Mouse (Mus musculus) neural tube, embryonic 13.5 days (tissue): ENCODE measurements around the gene Otulin. TPM values are rescaled to one million over a fixed set of nuclear protein-coding genes. Genes with fewer than 3 reads are reported as not detected.

ENCODE experiments used
- ATAC-seq: fragments of 200-750 bp; cut with Nextera tagmentation; 2 replicates; pipeline ENCODE4 v1.8.0; 2017; ENCODE audit warnings: low read depth, mild to moderate bottlenecking, moderate TSS enrichment, moderate library complexity
- H3K27ac ChIP-seq: fragments of 300-500 bp; sonication (generic); replicated peaks from 2 replicates; pipeline ENCODE4 v1.5.1; 2015; ENCODE audit warnings: moderate library complexity, mild to moderate bottlenecking, inconsistent platforms
- H3K27me3 ChIP-seq: fragments of 300-500 bp; sonication (generic); 2 replicates; pipeline ENCODE4 v1.6.1; 2015; ENCODE audit warnings: mild to moderate bottlenecking, inconsistent platforms
- H3K36me3 ChIP-seq: fragments of 300-500 bp; sonication (generic); 2 replicates; pipeline ENCODE4 v1.6.1; 2015; ENCODE audit warnings: mild to moderate bottlenecking, inconsistent platforms
- H3K4me1 ChIP-seq: fragments of 300-500 bp; sonication (generic); replicated peaks from 2 replicates; pipeline ENCODE4 v1.6.1; 2015; ENCODE audit warnings: inconsistent platforms
- H3K4me2 ChIP-seq: fragments of 300-500 bp; sonication (generic); 2 replicates; pipeline ENCODE4 v1.6.1; 2015; ENCODE audit warnings: inconsistent platforms, mild to moderate bottlenecking, moderate library complexity
- H3K4me3 ChIP-seq: fragments of 300-500 bp; sonication (generic); 2 replicates; pipeline ENCODE4 v1.5.1; 2015; ENCODE audit warnings: mild to moderate bottlenecking, inconsistent platforms
- H3K9ac ChIP-seq: fragments of 300-500 bp; sonication (generic); 2 replicates; pipeline ENCODE4 v1.6.1; 2015; ENCODE audit warnings: moderate library complexity, mild to moderate bottlenecking, inconsistent platforms
- H3K9me3 ChIP-seq: fragments of 300-500 bp; sonication (generic); 2 replicates; pipeline ENCODE4 v1.6.1; 2016; ENCODE audit warnings: inconsistent platforms
- WGBS: fragments of 180-500 bp; shearing (Covaris S2); methylation state at CpG from one replicate; pipeline ENCODE4 v1.1.7; 2015; 5-methylcytosine and 5-hydroxymethylcytosine counted together
- polyA plus RNA-seq: library from polyadenylated mRNA; unstranded; fragments of >200 nt; fragmentation: Nextera tagmentation; extraction: Ambion mirVana; gene quantifications from 2 replicates; pipeline ENCODE4 v1.2.1, GENCODE M21; 2015

The Otulin gene
- polyA plus RNA-seq, 1 experiment from 2014 or later: 31.7 TPM

DNA sequence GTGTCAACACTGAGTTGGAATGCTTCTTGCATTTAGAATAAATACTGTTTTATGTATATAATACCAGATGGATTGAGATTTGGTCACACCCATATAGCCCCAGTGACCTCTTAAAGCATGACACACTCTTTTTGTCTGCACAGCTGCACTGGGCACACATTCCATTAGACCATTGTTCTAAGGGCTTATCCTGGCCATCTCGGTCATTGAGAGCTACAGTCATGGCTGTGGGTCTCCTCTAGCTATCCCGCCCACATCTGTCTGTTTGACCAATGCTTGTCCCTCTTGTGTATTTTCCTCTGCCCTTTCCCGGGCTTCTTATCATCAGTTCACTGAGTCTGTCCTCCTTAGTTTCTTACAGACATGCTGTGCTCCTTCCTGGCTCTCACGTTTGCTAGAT is 100.5 kb downstream of the Otulin start:
- Histone ChIP-seq H3K27ac (no peak overlapping the region), H3K4me3 (no peak overlapping the region), H3K36me3 (no peaks in the 10 kb centered on the region), H3K9ac (no peak overlapping the region), H3K4me1 (peaks cover 8% of the 10 kb centered on the region), H3K27me3 (no peaks in the 10 kb centered on the region), H3K9me3 (no peaks in the 10 kb centered on the region), H3K4me2 (no peak overlapping the region)
- ATAC-seq: no peak
- 55% methylated on average over 4 of the region's 4 CpGs for WGBS

GRCm38 (mm10) chr15:27528896-27529295 is 101.6 kb downstream of the Otulin start:
- Histone ChIP-seq H3K27me3 (no peaks in the 10 kb centered on the region), H3K4me1 (peaks cover 20% of the 10 kb centered on the region), H3K4me3 (no peak overlapping the region), H3K4me2 (no peak overlapping the region), H3K9ac (no peak overlapping the region), H3K36me3 (no peaks in the 10 kb centered on the region), H3K9me3 (no peaks in the 10 kb centered on the region), H3K27ac (no peak overlapping the region)
- ATAC-seq: no peak
- WGBS: 85% methylated on average over 4 of the region's 4 CpGs

GRCm38 (mm10) chr15:27525233-27526005 is 105.1 kb downstream of the Otulin start:
- Histone ChIP-seq H3K27ac (peak overlapping the region; percentile 73), H3K36me3 (no peaks in the 10 kb centered on the region), H3K4me3 (no peak overlapping the region), H3K9me3 (no peaks in the 10 kb centered on the region), H3K9ac (no peak overlapping the region), H3K27me3 (no peaks in the 10 kb centered on the region), H3K4me1 (peaks cover 21% of the 10 kb centered on the region), H3K4me2 (no peak overlapping the region)
- no peak for ATAC-seq
- WGBS: 81% methylated on average over 12 of the region's 12 CpGs

DNA sequence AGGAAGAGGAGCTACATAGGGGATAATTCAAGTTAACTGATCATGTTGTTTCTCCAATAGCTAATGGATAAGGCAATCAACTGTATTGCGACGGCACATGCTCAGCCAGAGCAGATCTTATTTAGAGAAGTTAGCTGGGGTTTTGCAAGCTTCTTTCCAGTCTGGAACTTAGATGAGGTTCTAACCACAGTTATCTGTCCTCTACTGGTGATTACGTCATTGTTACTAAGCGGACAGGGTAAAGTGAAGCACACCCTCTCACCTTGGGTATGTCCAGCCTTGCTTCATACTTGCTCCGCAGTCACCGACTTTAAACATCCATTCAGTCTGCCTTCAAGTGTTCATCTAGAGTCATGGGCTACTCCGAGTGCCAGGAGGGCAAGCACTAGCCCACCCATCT is 110.6 kb downstream of the Otulin start:
- 91% methylated on average over 7 of the region's 7 CpGs for WGBS
- Histone ChIP-seq H3K9ac (no peak overlapping the region), H3K9me3 (no peaks in the 10 kb centered on the region; the same call in 1 of the 2 replicates), H3K27ac (no peak overlapping the region), H3K4me1 (peaks cover 30% of the 10 kb centered on the region), H3K36me3 (no peaks in the 10 kb centered on the region), H3K4me2 (no peak overlapping the region), H3K27me3 (no peaks in the 10 kb centered on the region), H3K4me3 (no peak overlapping the region)
- no peak for ATAC-seq

DNA sequence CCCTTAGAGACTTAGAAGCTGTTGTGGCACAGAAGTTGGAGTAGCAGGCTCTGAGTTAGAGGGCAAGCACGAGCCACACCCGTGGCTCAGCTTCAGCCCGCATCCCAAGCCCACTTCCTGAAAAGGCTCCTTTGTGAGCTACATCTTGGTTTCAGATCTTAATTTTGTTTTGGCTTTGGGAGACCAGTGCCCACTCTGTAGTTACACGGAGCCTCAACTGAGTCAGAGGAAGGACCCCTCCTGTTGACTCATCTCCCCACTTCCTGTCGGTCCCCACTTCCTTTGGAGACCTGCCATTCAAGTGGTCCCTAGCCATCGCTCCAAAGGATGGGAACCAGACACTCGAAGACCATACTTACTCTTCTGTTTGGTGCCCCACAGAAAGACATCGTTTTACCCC is 112.5 kb downstream of the Otulin start:
- Histone ChIP-seq H3K9me3 (no peaks in the 10 kb centered on the region; the same call in 1 of the 2 replicates), H3K4me2 (no peak overlapping the region), H3K36me3 (no peaks in the 10 kb centered on the region), H3K27ac (0 out of 2 replicates have a peak overlapping the region, but pooled peaks have one; percentile 5), H3K27me3 (no peaks in the 10 kb centered on the region), H3K9ac (no peak overlapping the region), H3K4me1 (peaks cover 25% of the 10 kb centered on the region), H3K4me3 (no peak overlapping the region)
- no peak for ATAC-seq
- 83% methylated on average over 8 of the region's 8 CpGs for WGBS

GRCm38 (mm10) chr15:27516927-27517326 is 113.6 kb downstream of the Otulin start:
- Histone ChIP-seq H3K4me3 (no peak overlapping the region), H3K9ac (no peak overlapping the region), H3K27me3 (no peaks in the 10 kb centered on the region), H3K4me2 (no peak overlapping the region), H3K36me3 (no peaks in the 10 kb centered on the region), H3K4me1 (peaks cover 31% of the 10 kb centered on the region), H3K27ac (0 out of 2 replicates have a peak overlapping the region, but pooled peaks have one; percentile 9), H3K9me3 (no peaks in the 10 kb centered on the region; the same call in 1 of the 2 replicates)
- WGBS: 3% methylated on average over 1 of the region's 1 CpGs
- ATAC-seq: no peak

DNA sequence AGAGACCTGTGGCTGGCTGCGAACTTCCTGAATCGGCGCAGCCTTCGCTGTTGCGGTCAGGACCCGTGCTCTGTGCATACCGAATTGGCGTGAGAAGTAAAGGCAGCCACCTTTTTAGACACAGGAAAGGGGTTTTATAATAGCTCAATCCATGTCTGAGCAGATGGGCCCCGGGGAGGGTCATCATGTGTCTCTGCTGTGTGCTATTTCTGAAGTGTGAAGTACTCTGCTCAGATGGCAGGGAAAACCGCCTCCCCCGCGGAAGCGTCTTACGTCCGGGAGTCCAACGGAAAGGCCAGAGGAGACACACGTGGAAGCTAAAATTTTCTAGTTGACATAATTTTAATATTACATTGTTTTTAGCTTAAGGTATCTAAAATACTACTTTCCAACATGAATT is 121.5 kb downstream of the Otulin start:
- Histone ChIP-seq H3K36me3 (no peaks in the 10 kb centered on the region), H3K4me3 (no peak overlapping the region), H3K27ac (no peak overlapping the region), H3K4me1 (peaks cover 18% of the 10 kb centered on the region), H3K4me2 (no peak overlapping the region), H3K9me3 (no peaks in the 10 kb centered on the region), H3K27me3 (no peaks in the 10 kb centered on the region), H3K9ac (no peak overlapping the region)
- no peak for ATAC-seq
- WGBS: 93% methylated on average over 17 of the region's 17 CpGs

DNA sequence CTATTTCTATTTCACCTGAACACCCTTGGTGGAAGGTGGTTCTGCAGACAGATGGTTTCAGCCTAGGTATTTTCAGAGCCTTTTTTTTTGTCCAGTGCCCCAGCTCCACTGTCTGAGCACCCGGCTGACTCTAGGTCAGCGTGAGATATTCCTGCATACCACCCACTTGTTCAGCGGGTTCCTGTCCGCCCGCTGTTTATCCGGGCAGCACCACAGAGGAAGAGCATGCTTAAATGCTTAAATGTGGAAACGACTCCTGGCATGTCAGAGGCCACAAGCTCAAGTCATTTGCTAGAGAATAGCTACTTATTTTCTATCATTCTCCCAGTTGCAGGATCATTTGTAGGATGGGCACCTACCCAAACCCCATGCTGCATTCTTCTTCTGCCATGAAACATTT is 122.3 kb downstream of the Otulin start:
- H3K4me3 ChIP-seq: no peak overlapping the region
- ATAC-seq: no peak
- no peak overlapping the region for H3K9ac ChIP-seq
- 91% methylated on average over 7 of the region's 7 CpGs for WGBS
- peaks cover 21% of the 10 kb centered on the region for H3K4me1 ChIP-seq
- H3K27me3 ChIP-seq: no peaks in the 10 kb centered on the region
- no peaks in the 10 kb centered on the region for H3K9me3 ChIP-seq
- H3K36me3 ChIP-seq: no peaks in the 10 kb centered on the region
- H3K4me2 ChIP-seq: no peak overlapping the region
- H3K27ac ChIP-seq: no peak overlapping the region

DNA sequence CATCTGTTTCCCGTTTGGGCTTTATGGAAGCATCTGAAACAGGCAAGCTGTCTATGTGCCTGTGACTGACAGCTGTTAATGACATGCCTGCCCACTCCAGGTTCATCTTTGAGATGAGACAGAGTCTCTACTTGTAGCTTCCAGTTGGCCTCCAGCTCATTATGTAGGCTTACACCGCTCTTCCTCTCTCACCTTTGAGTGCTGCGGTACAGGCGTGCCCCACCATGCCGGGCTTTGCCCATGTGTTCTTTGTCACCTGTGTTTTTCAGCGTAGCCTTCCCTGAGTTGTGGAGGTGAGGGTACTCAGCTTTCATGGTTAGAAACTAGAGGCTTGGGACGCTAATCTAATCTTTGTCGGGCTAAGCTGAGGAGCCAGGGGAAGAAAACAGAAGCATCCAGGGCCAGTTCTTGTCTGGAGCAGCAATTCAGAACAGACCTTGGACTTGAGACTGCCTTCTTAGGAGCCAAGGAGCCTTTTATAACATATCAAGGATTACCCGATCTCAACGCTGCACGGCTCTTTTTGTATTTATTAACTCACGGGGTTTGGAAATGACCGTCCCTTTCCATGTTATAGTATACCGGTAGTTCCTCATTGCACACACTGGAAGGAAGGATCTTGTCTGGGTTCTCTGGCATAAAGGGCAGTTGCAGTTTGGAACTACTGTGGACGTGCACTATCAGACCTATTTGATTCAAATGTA is 123.4 kb downstream of the Otulin start:
- Histone ChIP-seq H3K9ac (no peak overlapping the region), H3K9me3 (no peaks in the 10 kb centered on the region), H3K27me3 (no peaks in the 10 kb centered on the region), H3K36me3 (no peaks in the 10 kb centered on the region), H3K4me3 (no peak overlapping the region), H3K4me2 (no peak overlapping the region), H3K4me1 (peaks cover 20% of the 10 kb centered on the region), H3K27ac (no peak overlapping the region)
- WGBS: 95% methylated on average over 15 of the region's 15 CpGs
- ATAC-seq: no peak

DNA sequence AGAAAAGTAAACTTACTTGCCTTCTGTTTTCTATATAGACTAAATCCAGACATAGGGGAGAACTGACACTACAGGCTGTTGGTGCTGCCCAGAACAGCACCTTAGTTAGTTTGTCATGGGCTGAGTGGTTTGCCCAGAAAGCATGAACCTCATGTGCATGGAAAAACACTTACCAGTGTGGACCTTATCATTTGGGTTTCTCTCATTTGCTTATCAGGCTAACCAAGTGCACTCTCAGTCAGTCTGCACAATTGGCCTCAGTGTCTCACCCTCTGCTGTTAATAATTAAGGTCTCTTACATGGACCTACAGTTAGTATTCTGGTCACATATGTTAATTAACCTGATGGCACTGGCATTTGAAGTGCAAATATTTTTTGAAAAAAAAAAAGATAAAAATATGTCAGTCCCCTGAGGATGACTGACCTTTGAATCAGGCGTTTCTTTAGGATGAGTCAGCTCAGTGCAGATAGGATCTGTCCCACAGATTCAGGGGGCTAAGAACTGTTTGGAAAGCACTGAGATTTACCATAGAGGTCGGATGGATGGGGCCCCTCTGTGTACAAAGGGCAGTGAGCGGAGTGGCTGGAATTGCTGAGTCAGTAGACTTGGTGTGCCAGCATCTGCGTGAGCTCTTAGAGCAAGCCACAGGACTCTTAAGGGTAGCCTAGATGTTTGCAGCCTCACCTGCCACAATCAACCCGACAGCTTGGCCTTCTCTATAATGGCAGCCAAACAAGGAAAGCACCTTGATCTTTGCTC is 124.2 kb downstream of the Otulin start:
- H3K27ac ChIP-seq: no peak overlapping the region
- H3K36me3 ChIP-seq: no peaks in the 10 kb centered on the region
- no peaks in the 10 kb centered on the region for H3K27me3 ChIP-seq
- H3K9me3 ChIP-seq: no peaks in the 10 kb centered on the region
- H3K9ac ChIP-seq: no peak overlapping the region
- ATAC-seq: no peak
- H3K4me1 ChIP-seq: peaks cover 20% of the 10 kb centered on the region
- 70% methylated on average over 5 of the region's 5 CpGs for WGBS
- H3K4me3 ChIP-seq: no peak overlapping the region
- no peak overlapping the region for H3K4me2 ChIP-seq

GRCm38 (mm10) chr15:27503801-27504730 is 126.4 kb downstream of the Otulin start:
- Histone ChIP-seq H3K27me3 (no peaks in the 10 kb centered on the region), H3K4me2 (no peak overlapping the region), H3K27ac (no peak overlapping the region), H3K9ac (no peak overlapping the region), H3K36me3 (no peaks in the 10 kb centered on the region), H3K9me3 (no peaks in the 10 kb centered on the region), H3K4me1 (peaks cover 20% of the 10 kb centered on the region), H3K4me3 (no peak overlapping the region)
- WGBS: 61% methylated on average over 20 of the region's 20 CpGs
- ATAC-seq: no peak
